Mouse (Mus musculus) embryonic facial prominence, embryonic 10.5 days (tissue): Measurements from ENCODE around the gene Lrrc49. TPM values are rescaled to one million over a fixed set of nuclear protein-coding genes. Genes with fewer than 3 reads are reported as not detected.

Experiments
- DNase-seq: peaks from one replicate; pipeline ENCODE4 v3.0.0-alpha.2; 2017; ENCODE audit warnings: low spot score
- H3K27ac ChIP-seq: fragments of 300-500 bp; sonication (generic); replicated peaks from 2 replicates; pipeline ENCODE4 v1.5.1; 2016; ENCODE audit warnings: mild to moderate bottlenecking
- H3K27me3 ChIP-seq: fragments of 300-500 bp; sonication (generic); replicated peaks from 2 replicates; pipeline ENCODE4 v1.6.1; 2016; ENCODE audit warnings: low read depth, mild to moderate bottlenecking; ENCODE audit not compliant: poor library complexity, severe bottlenecking
- H3K36me3 ChIP-seq: fragments of 300-500 bp; sonication (generic); replicated peaks from 2 replicates; pipeline ENCODE4 v1.6.1; 2016; ENCODE audit warnings: mild to moderate bottlenecking, moderate library complexity
- H3K4me1 ChIP-seq: fragments of 300-500 bp; sonication (generic); 2 replicates; pipeline ENCODE4 v1.6.1; 2016
- H3K4me3 ChIP-seq: fragments of 300-500 bp; sonication (generic); 2 replicates; pipeline ENCODE4 v1.5.1; 2016; ENCODE audit warnings: mild to moderate bottlenecking, moderate library complexity
- H3K9me3 ChIP-seq: fragments of 300-500 bp; sonication (generic); 2 replicates; pipeline ENCODE4 v1.6.1; 2016; ENCODE audit warnings: mild to moderate bottlenecking
- WGBS: fragments of 180-500 bp; shearing (Covaris S2); methylation state at CpG from one replicate; pipeline ENCODE4 v1.1.7; 2016; 5-methylcytosine and 5-hydroxymethylcytosine counted together
- polyA plus RNA-seq: library from polyadenylated mRNA; unstranded; fragments of >200 nt; fragmentation: Nextera tagmentation; extraction: Ambion mirVana; gene quantifications from 2 replicates; pipeline ENCODE4 v1.2.1, GENCODE M21; 2016

Gene Lrrc49
- 25.9 and 27.1 TPM in 2 replicates for polyA plus RNA-seq

GRCm38 (mm10) chr9:60687891-60688324, at the start of gene Lrrc49:
Gene Lrrc49, minus strand, starts transcription at chr9:60688158.
- Histone ChIP-seq H3K27ac (peak within 1 kb of the TSS; percentile 93), H3K36me3 (peaks cover 20% of the 10 kb centered on the region), H3K4me3 (peak within 1 kb of the TSS; percentile 66), H3K4me1 (peaks cover 4% of the 10 kb centered on the region), H3K27me3 (no peaks in the 10 kb centered on the region), H3K9me3 (no peaks in the 10 kb centered on the region)
- DNase-seq: peak; percentile 91
- under 1% methylated on average over 21 of the region's 21 CpGs for WGBS

GRCm38 (mm10) chr9:60734321-60734720, 46.4 kb upstream of the Lrrc49 start:
- Histone ChIP-seq H3K27ac (no peak overlapping the region), H3K27me3 (no peaks in the 10 kb centered on the region), H3K9me3 (no peaks in the 10 kb centered on the region), H3K4me1 (no peaks in the 10 kb centered on the region), H3K4me3 (no peak overlapping the region), H3K36me3 (peaks cover 7% of the 10 kb centered on the region; the same call in 1 of the 2 replicates)
- 99% methylated on average over 2 of the region's 2 CpGs for WGBS
- DNase-seq: no peak

- no peak for DNase-seq
- peaks cover 4% of the 10 kb centered on the region; the same call in 1 of the 2 replicates for H3K27me3 ChIP-seq
- H3K9me3 ChIP-seq: peaks cover 2% of the 10 kb centered on the region; the same call in 1 of the 2 replicates
- WGBS: 89% methylated on average over 7 of the region's 7 CpGs
- no peaks in the 10 kb centered on the region for H3K4me1 ChIP-seq
- no peak overlapping the region for H3K27ac ChIP-seq
- no peaks in the 10 kb centered on the region for H3K36me3 ChIP-seq
- H3K4me3 ChIP-seq: no peak overlapping the region
Observed at GRCm38 (mm10) chr9:60724968-60725367, 37.0 kb upstream of the Lrrc49 start.

- WGBS: 83% methylated on average over 3 of the region's 3 CpGs
- no peak for DNase-seq
- Histone ChIP-seq H3K27me3 (peaks cover 13% of the 10 kb centered on the region), H3K4me3 (no peak overlapping the region), H3K4me1 (0 out of 2 replicates have a peak, but pooled peaks cover 2% of the 10 kb centered on the region), H3K36me3 (no peaks in the 10 kb centered on the region), H3K27ac (no peak overlapping the region), H3K9me3 (no peaks in the 10 kb centered on the region)
Observed at GRCm38 (mm10) chr9:60719687-60720086, 31.7 kb upstream of the Lrrc49 start.

GRCm38 (mm10) chr9:60718284-60718683, 30.3 kb upstream of the Lrrc49 start:
- 60% methylated on average over 3 of the region's 3 CpGs for WGBS
- DNase-seq: peak; percentile 51
- no peak overlapping the region for H3K4me3 ChIP-seq
- peaks cover 27% of the 10 kb centered on the region for H3K27me3 ChIP-seq
- no peak overlapping the region for H3K27ac ChIP-seq
- peaks cover 12% of the 10 kb centered on the region for H3K4me1 ChIP-seq
- H3K9me3 ChIP-seq: no peaks in the 10 kb centered on the region
- H3K36me3 ChIP-seq: no peaks in the 10 kb centered on the region

GRCm38 (mm10) chr9:60715828-60716227, 27.9 kb upstream of the Lrrc49 start:
- DNase-seq: no peak

GRCm38 (mm10) chr9:60715271-60715670, 27.3 kb upstream of the Lrrc49 start:
- no peak overlapping the region for H3K27ac ChIP-seq
- H3K27me3 ChIP-seq: peaks cover 44% of the 10 kb centered on the region
- no peaks in the 10 kb centered on the region for H3K36me3 ChIP-seq
- no peak for DNase-seq
- WGBS: 89% methylated on average over 4 of the region's 4 CpGs
- no peak overlapping the region for H3K4me3 ChIP-seq
- no peaks in the 10 kb centered on the region for H3K9me3 ChIP-seq
- H3K4me1 ChIP-seq: peaks cover 25% of the 10 kb centered on the region

More at GRCm38 (mm10) chr9:60715828-60716227, 27.9 kb upstream of the Lrrc49 start:
- no peaks in the 10 kb centered on the region for H3K9me3 ChIP-seq
- WGBS: 65% methylated on average over 5 of the region's 5 CpGs
- no peak overlapping the region for H3K27ac ChIP-seq
- no peaks in the 10 kb centered on the region for H3K36me3 ChIP-seq
- H3K4me3 ChIP-seq: no peak overlapping the region
- H3K4me1 ChIP-seq: peaks cover 25% of the 10 kb centered on the region
- peaks cover 45% of the 10 kb centered on the region for H3K27me3 ChIP-seq

GRCm38 (mm10) chr9:60714191-60714590, 26.2 kb upstream of the Lrrc49 start:
- DNase-seq: no peak
- WGBS: 87% methylated on average over 6 of the region's 6 CpGs
- H3K9me3 ChIP-seq: no peaks in the 10 kb centered on the region
- H3K27me3 ChIP-seq: peaks cover 39% of the 10 kb centered on the region
- H3K4me3 ChIP-seq: no peak overlapping the region
- H3K27ac ChIP-seq: no peak overlapping the region
- no peaks in the 10 kb centered on the region for H3K36me3 ChIP-seq
- peaks cover 25% of the 10 kb centered on the region for H3K4me1 ChIP-seq

- peak overlapping the region; percentile 80 for H3K4me3 ChIP-seq
- H3K27ac ChIP-seq: peak overlapping the region; percentile 82; the same call in 1 of the 2 replicates
- H3K27me3 ChIP-seq: peaks cover 39% of the 10 kb centered on the region
- no peaks in the 10 kb centered on the region for H3K9me3 ChIP-seq
- 38% methylated on average over 4 of the region's 4 CpGs for WGBS
- no peaks in the 10 kb centered on the region for H3K36me3 ChIP-seq
- H3K4me1 ChIP-seq: peaks cover 25% of the 10 kb centered on the region
- DNase-seq: no peak
Observed at GRCm38 (mm10) chr9:60713616-60714015, 25.7 kb upstream of the Lrrc49 start.

- DNase-seq: peak; percentile 59
- Histone ChIP-seq H3K9me3 (no peaks in the 10 kb centered on the region), H3K4me1 (peaks cover 25% of the 10 kb centered on the region), H3K27ac (peak within 1 kb of the TSS; percentile 82), H3K36me3 (no peaks in the 10 kb centered on the region), H3K4me3 (peak within 1 kb of the TSS; percentile 80), H3K27me3 (peaks cover 39% of the 10 kb centered on the region)
- 1% methylated on average over 66 of the region's 66 CpGs for WGBS
Observed at GRCm38 (mm10) chr9:60712771-60713541, 25.0 kb upstream of the Lrrc49 start, which contains the start of gene Larp6. Gene Larp6, plus strand, starts transcription at chr9:60712989.

- WGBS: 82% methylated on average over 5 of the region's 5 CpGs
- H3K9me3 ChIP-seq: no peaks in the 10 kb centered on the region
- peaks cover 39% of the 10 kb centered on the region for H3K27me3 ChIP-seq
- DNase-seq: no peak
- H3K4me3 ChIP-seq: no peak overlapping the region
- H3K36me3 ChIP-seq: no peaks in the 10 kb centered on the region
- H3K27ac ChIP-seq: no peak overlapping the region
- peaks cover 25% of the 10 kb centered on the region for H3K4me1 ChIP-seq
Observed at GRCm38 (mm10) chr9:60712011-60712410, 24.1 kb upstream of the Lrrc49 start.

- 83% methylated on average over 6 of the region's 6 CpGs for WGBS
- Histone ChIP-seq H3K4me1 (peaks cover 25% of the 10 kb centered on the region), H3K9me3 (no peaks in the 10 kb centered on the region), H3K4me3 (no peak overlapping the region), H3K27me3 (peaks cover 33% of the 10 kb centered on the region), H3K27ac (no peak overlapping the region), H3K36me3 (no peaks in the 10 kb centered on the region)
- DNase-seq: no peak
Observed at GRCm38 (mm10) chr9:60709721-60710120, 21.8 kb upstream of the Lrrc49 start.

GRCm38 (mm10) chr9:60708606-60709005, 20.6 kb upstream of the Lrrc49 start:
- no peaks in the 10 kb centered on the region for H3K36me3 ChIP-seq
- no peak overlapping the region for H3K27ac ChIP-seq

More at GRCm38 (mm10) chr9:60708606-60709005, 20.6 kb upstream of the Lrrc49 start:
- Histone ChIP-seq H3K9me3 (no peaks in the 10 kb centered on the region), H3K4me1 (peaks cover 19% of the 10 kb centered on the region), H3K27me3 (peaks cover 22% of the 10 kb centered on the region), H3K4me3 (no peak overlapping the region)
- DNase-seq: no peak
- WGBS: 87% methylated on average over 5 of the region's 5 CpGs
